Mouse (Mus musculus) right cerebral cortex, postnatal 14 days (tissue): ENCODE measurements around the gene Rnf141.

Source experiments
- DNase-seq: peaks from one replicate; pipeline ENCODE4 v3.0.0; 2022

Gene Rnf141

GRCm38 (mm10) chr7:110823995-110824953 lies 20.0 kb downstream of the Rnf141 start:
- DNase-seq: no peak

- DNase-seq: no peak
Observed at GRCm38 (mm10) chr7:110823593-110823992, 20.7 kb downstream of the Rnf141 start.

- no peak for DNase-seq
Observed at GRCm38 (mm10) chr7:110823076-110823475, 21.2 kb downstream of the Rnf141 start.

- DNase-seq: no peak
Observed at GRCm38 (mm10) chr7:110822055-110822454, 22.2 kb downstream of the Rnf141 start.

GRCm38 (mm10) chr7:110821653-110822052 lies 22.6 kb downstream of the Rnf141 start:
- peak; percentile 68 for DNase-seq

DNA sequence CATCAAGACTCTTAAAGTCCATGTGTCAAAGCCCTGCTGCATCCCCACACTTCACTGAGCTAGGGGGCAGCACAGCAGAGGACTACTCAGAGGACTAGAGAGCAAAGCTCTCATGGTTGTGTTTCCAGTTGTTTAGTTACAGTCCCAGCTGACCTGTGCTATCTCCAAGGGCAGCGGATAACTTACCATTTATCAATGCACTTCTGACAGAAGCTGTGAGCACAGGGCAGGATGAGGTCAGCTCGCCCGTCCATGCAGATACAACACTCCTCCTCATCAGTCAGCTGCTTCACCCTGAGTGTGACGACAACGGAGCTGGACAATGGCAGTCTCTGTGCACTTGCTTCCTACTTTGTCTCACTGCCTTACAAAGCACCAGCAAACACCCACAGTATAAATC lies 23.2 kb downstream of the Rnf141 start:
- no peak for DNase-seq

DNA sequence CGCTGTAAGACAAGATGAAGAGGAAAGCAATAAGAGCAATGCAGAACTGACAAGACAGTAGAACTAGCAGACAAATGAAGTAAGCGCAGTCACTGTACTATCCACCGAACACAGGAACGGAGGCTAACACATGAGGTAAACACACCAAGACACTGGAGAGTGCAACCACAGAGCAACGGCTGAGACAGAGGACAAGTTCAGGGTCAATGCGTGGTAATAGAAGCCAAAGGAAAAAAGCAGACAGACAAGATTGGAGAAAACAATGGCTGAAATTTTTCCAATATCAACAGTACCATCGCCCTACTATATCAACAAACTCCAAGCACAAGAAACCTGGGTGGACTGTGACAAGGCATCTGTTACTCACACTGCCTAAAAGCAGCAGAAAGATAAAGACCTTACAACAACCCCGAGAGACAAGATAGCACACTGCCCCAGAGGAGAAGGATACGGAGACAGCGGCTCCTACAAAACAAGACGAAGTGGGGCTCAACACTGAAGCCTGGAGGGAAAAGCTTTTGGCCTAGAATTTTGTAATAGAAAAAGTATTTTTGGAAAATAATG lies 25.4 kb downstream of the Rnf141 start:
- no peak for DNase-seq

- DNase-seq: no peak
Observed at GRCm38 (mm10) chr7:110818206-110818605, 26.1 kb downstream of the Rnf141 start.

DNA sequence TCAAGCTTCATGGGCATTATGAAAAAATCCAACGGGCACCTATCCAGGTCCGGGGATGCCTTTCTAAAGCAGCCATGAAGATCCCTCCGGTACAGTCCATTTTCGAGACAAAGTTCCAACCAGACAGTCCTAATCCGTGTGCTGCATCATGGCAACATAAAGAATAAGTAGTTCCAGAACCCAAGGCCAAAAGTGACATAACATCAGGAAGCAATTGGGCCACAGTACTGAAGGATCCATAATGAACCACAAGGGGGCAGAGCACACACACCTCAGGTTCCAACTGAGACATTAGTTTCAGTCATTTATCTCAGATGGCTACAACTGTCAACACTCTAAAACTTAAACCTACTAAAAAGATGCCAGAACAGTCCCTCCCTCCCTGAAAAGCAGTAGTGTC lies 28.2 kb downstream of the Rnf141 start:
- peak; percentile 42 for DNase-seq

- no peak for DNase-seq
Observed at GRCm38 (mm10) chr7:110813983-110814382, 30.3 kb downstream of the Rnf141 start.

GRCm38 (mm10) chr7:110811529-110811928 lies 32.7 kb downstream of the Rnf141 start:
- no peak for DNase-seq

GRCm38 (mm10) chr7:110810995-110811394 lies 33.3 kb downstream of the Rnf141 start:
- no peak for DNase-seq

- no peak for DNase-seq
Observed at GRCm38 (mm10) chr7:110809585-110810557, 34.4 kb downstream of the Rnf141 start.

DNA sequence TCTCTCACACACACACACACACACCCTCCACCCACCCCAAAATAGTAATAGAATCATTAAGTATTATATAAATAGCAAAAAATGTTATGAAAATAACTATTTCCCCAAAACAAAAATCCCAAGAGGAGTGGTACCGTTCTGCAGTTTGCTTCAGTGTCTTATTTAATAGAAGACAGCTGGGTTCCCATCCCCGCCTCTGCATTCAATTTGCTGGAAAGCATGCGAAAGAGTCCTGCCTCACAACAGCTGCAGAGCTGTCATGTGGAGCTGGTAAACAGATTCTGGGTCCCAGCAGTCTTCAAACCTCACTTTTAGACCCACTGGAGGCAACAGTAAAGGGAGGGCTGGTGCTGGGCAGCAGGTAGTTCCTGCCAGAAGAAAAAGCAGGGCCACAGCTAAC lies 35.3 kb downstream of the Rnf141 start:
- no peak for DNase-seq

GRCm38 (mm10) chr7:110807460-110808030 lies 36.7 kb downstream of the Rnf141 start:
- no peak for DNase-seq

DNA sequence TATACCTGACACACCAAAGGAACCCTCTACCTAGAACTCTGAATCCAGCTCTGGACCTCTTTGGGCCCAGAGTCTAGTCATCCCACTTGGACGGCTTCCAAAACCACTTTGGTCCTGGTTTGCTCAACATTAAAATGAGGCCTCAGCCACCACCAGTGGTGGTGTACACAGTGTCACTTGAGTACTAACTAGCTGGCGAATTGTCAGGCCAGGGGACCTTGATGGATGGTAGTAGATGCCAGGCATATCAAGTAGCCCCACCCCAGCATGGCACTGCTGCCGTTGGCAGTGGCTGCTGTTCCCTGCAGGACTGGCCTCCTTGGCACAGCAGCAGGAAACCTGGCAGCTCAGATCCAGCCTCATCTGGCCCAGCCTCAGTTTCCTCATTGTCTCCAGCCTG lies 40.0 kb downstream of the Rnf141 start:
- peak; percentile 42 for DNase-seq

DNA sequence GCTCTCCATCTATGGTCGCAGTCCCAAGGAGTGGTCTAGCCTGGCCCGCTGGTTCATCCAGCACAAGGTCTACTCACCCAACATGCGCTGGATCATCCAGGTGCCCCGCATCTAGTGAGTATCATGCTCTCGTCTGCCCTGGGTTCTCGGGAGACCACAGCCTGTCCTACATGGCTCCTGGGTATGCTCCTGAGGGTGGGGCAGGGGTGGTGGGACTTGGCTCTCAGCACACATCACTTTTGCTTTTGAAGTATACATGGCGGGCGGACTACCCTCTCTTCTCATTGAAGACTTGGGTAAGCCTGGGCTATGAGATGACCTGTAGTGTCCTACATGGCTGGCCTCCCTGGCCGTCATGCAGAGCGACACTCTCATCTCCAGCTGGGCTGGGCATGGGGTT lies 41.1 kb downstream of the Rnf141 start:
- DNase-seq: no peak

GRCm38 (mm10) chr7:110801028-110801427 lies 43.2 kb downstream of the Rnf141 start:
- peak; percentile 91 for DNase-seq

DNA sequence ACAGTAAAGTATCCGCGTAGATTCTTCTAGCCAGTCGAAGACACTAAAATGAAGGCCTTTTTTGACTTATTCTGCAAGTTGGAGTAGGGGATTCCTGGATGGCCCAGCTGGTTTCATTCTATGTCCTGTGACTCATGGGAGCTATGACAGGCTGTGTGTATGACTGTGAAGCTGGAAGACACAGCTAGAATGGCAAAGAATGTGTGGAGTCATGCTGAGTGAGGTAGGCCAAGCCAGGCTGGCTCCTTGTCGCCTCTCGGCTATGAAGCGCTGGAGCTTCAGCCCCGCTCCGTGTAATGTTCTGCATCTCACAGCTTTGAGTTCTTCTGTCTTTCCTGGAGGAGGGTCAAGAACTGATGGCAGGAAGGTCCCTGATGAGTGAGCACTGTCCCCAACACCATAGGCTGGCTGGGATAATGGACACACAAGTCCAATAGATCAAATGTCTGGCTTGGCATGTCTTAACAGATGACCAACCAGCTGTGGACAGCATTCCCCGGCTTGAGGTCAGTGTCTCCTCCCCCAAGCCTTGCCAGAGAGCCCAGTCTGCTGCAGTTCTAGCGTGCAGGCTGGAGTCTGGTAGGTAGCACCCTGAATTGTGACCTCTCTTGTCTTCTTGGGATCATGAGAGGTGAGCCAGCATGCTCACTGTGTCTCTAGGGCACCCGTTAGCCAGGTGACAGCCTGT lies 46.4 kb downstream of the Rnf141 start:
- no peak for DNase-seq

DNA sequence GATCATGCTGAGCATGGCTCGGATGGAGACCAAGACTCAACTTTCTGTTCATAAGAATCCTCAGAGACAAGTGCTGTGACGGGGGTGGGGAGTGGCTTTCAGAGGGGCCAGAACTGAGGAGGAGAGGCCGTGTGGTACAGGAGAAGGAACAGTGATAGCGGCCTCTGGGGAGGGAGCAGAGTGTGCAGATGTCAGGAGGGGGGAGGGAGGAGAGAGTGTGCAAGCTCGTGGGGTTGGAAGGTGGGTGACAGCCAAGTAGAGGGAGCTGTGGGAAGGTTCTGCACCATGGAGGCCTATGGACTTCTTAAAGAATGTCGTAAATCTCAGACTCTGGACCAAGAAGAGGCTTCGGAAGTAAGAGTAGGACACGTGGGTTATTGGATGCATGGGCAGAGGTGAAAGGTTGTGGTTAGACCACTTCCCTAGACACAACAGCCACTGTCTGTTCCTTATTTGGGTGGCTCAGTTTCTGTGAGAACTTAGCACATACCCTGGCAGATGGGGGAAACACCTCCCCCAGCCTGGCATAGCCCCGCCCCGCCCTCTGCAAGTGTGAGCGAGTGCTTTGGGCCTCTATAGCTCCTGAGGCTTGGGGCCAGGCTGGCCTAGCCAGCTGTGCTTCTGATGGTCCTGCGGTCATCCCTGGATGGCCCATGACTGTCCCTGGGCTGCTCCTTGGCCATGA lies 47.7 kb downstream of the Rnf141 start:
- no peak for DNase-seq

GRCm38 (mm10) chr7:110794722-110795121 lies 49.5 kb downstream of the Rnf141 start:
- DNase-seq: no peak

- no peak for DNase-seq
Observed at GRCm38 (mm10) chr7:110792834-110793233, 51.4 kb downstream of the Rnf141 start.
